Mouse (Mus musculus): ENCODE results near the gene Hsp90aa1. TPM values are rescaled to one million over a fixed set of nuclear protein-coding genes. Genes with fewer than 3 reads are reported as not detected.
"Not testable (repeated sequence)": the region's sequence is repeated elsewhere in the genome, so short reads cannot be mapped to it uniquely, and the experiment has no call there.

The Hsp90aa1 gene
- total RNA-seq (2017): 735 to 877 TPM (median 802 TPM) in 3 replicates

- no peak for ATAC-seq (replicated peaks; ENCODE audit: insufficient number of reproducible peaks, low FRiP score, low TSS enrichment, poor library complexity, severe bottlenecking)
Measured at GRCm38 (mm10) chr12:110702556-110702955, at the start of gene Hsp90aa1. TSS of gene Hsp90aa1 (minus strand) at chr12:110702728.

DNA sequence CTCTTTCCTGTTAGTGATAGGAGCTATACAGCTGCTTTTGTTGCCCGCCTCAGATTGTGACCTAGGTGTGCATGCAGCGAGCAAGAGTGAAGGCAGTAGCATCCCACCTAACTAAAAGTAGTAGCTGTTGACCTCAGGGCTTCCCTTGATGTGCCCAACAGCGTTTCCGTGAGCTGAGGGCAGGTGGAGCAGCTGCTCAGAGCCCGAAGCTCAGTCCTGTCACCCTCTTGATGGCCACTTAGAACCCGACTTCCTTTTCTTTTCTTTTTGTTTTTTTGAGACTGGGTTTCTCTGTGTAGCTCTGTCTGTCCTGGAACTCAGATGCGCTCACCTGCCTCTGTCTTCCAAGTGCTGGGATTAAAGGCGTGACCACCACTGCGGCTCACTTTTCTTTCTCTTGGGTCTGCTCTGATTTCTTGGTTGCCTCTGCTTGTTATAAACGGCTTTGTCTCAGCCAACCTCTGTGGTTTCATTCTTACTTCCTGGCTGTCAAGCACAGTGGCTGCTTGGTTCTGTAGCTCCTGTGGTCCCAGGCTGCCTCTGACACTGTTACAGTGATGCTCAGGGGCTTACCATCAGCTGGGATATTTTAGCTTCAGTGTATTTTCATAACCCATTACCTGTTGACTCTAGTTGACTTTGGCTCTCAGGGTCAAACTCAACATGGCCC, 48.4 kb upstream of the Hsp90aa1 start:
- peak; percentile 35 for ATAC-seq (replicated peaks; ENCODE audit: insufficient number of reproducible peaks, low FRiP score, low TSS enrichment, poor library complexity, severe bottlenecking)

GRCm38 (mm10) chr12:110738158-110738921, 35.8 kb upstream of the Hsp90aa1 start:
- ATAC-seq (replicated peaks; ENCODE audit: insufficient number of reproducible peaks, low FRiP score, low TSS enrichment, poor library complexity, severe bottlenecking): no peak; the same call in 1 of the 2 replicates

DNA sequence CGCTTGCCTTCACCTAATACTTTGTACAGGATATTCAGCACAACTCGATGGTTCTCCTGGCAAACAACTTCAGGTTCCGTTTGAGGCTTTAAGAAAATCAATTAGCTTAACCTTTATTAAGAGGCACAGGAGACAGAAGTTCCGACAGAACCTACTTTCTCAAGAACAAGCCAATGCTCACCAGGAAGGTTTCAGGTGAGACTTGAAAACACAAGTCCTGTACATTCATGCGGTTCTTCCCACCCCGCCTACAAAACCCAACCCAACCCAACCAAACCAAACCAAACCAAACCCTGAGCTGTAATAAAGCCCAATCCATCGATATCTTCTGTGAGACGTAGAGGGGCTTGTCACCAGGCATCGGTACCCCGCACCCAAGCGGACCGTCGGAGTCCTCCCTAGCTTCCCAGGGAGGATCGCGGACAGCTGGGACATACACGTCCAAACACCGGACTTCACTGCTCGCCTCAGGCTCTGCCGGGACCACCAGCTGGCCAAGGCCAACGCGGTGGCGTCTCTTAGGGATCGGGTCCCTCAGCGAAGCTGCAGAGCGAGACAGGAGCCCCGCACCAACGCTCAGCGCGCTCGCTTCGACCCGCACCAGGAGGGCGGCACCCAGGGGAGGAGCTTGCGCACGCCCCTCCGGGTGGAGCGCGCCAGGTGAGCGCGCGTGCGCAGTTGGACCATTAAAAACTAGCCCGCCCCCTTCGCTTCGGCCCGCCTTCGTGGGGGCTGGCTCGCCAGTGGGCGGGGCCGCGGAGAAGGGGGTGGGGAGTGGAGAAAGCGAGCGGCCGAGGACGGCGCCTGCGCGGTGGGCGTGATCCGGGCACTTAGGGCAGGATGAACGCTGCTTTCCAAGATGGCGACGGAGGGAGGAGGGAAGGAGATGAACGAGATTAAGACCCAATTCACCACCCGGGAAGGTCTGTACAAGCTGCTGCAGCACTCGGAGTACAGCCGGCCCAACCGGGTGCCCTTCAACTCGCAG, 34.9 kb upstream of the Hsp90aa1 start, which contains the start of gene Wdr20:
TSS of gene Wdr20 (plus strand) at position 775 of the 988 bp plus-strand sequence.
- ATAC-seq (replicated peaks; ENCODE audit: insufficient number of reproducible peaks, low FRiP score, low TSS enrichment, poor library complexity, severe bottlenecking): peak; percentile 94

DNA sequence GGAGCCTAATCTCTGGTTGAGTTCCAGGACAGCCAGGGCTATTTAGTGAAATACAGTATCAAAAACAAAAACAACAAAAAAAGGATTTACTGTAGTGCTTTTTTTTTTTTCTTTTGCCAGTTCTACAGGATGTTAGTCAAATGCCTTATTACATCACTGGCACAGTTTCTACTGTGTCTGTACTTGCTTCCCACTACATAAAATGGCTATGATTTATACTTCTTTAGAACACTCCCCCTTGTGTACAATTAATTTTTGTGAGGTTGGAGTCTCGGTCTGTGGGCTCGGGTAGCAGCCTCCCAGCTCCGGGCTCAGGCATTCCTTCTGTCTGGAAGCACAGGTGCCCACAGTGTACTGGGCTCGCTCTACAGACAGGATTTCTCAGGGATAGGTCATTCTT, 34.1 kb upstream of the Hsp90aa1 start:
- ATAC-seq (replicated peaks; ENCODE audit: insufficient number of reproducible peaks, low FRiP score, low TSS enrichment, poor library complexity, severe bottlenecking): no peak

DNA sequence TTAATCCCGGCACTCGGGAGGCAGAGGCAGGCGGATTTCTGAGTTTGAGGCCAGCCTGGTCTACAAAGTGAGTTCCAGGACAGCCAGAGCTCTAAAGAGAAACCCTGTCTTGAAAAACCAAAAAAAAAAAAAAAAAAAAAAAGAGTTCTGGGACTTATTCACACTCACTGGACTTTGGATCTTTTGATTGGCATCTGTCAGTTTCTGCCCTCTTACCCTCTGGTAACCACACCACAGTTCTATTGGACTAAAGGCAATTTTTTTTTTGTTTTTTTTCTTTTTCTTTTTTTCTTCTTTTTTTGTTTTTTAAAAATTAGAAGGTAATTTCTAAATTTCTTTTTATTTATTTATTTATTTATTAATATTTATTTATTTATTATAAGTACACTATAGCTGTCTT, 30.7 kb upstream of the Hsp90aa1 start:
- not testable (repeated sequence) for ATAC-seq (replicated peaks; ENCODE audit: insufficient number of reproducible peaks, low FRiP score, low TSS enrichment, poor library complexity, severe bottlenecking)

- ATAC-seq (replicated peaks; ENCODE audit: insufficient number of reproducible peaks, low FRiP score, low TSS enrichment, poor library complexity, severe bottlenecking): no peak
Measured at GRCm38 (mm10) chr12:110726428-110726827, 23.9 kb upstream of the Hsp90aa1 start.

- no peak for ATAC-seq (replicated peaks; ENCODE audit: insufficient number of reproducible peaks, low FRiP score, low TSS enrichment, poor library complexity, severe bottlenecking)
Measured at GRCm38 (mm10) chr12:110725489-110725888, 23.0 kb upstream of the Hsp90aa1 start.

- ATAC-seq (replicated peaks; ENCODE audit: insufficient number of reproducible peaks, low FRiP score, low TSS enrichment, poor library complexity, severe bottlenecking): no peak
Measured at GRCm38 (mm10) chr12:110725051-110725450, 22.5 kb upstream of the Hsp90aa1 start.

DNA sequence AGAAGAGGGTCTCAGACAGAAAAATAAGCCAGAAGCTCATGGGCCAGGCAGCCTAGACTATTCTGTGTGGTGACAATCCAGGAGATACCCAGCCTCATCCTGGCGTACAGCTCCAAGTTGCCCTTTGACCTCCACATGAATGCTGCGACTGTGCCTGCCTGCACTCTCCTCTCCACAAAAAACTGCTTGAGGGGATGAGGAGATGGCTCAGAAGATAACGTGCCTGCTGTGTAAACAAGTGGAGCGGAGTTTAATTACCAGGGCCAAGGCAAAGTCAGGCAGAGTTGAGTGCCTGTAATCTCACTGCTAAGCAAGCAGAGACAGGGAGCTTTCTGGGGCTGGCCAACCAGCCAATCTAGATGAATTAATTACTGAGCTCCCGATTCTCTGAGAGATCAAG, 13.5 kb upstream of the Hsp90aa1 start:
- no peak for ATAC-seq (replicated peaks; ENCODE audit: insufficient number of reproducible peaks, low FRiP score, low TSS enrichment, poor library complexity, severe bottlenecking)

GRCm38 (mm10) chr12:110714215-110714614, 11.7 kb upstream of the Hsp90aa1 start:
- no peak for ATAC-seq (replicated peaks; ENCODE audit: insufficient number of reproducible peaks, low FRiP score, low TSS enrichment, poor library complexity, severe bottlenecking)

DNA sequence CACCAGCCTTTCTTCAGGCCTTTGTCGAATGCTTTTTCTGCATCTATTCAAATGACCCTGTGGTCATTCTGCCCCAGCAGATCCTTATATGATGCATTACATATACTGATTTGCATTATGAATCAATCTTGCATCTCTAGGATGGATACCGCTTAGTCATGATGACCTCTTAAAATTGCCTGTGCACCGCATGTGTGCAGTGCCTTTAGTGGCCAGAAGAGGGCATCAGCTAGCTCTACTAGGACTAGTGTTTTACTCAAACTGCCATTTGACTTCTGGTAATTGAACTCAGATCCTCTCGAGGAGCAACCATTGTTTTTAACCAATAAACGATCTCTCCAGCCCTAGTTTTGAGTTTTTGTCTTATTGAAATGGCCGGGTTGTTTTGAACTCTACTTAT, 11.3 kb upstream of the Hsp90aa1 start:
- no peak; the same call in 1 of the 2 replicates for ATAC-seq (replicated peaks; ENCODE audit: insufficient number of reproducible peaks, low FRiP score, low TSS enrichment, poor library complexity, severe bottlenecking)

- ATAC-seq (replicated peaks; ENCODE audit: insufficient number of reproducible peaks, low FRiP score, low TSS enrichment, poor library complexity, severe bottlenecking): no peak
Measured at GRCm38 (mm10) chr12:110711270-110711669, 8.7 kb upstream of the Hsp90aa1 start.

GRCm38 (mm10) chr12:110707451-110707850, 4.9 kb upstream of the Hsp90aa1 start:
- no peak for ATAC-seq (replicated peaks; ENCODE audit: insufficient number of reproducible peaks, low FRiP score, low TSS enrichment, poor library complexity, severe bottlenecking)

DNA sequence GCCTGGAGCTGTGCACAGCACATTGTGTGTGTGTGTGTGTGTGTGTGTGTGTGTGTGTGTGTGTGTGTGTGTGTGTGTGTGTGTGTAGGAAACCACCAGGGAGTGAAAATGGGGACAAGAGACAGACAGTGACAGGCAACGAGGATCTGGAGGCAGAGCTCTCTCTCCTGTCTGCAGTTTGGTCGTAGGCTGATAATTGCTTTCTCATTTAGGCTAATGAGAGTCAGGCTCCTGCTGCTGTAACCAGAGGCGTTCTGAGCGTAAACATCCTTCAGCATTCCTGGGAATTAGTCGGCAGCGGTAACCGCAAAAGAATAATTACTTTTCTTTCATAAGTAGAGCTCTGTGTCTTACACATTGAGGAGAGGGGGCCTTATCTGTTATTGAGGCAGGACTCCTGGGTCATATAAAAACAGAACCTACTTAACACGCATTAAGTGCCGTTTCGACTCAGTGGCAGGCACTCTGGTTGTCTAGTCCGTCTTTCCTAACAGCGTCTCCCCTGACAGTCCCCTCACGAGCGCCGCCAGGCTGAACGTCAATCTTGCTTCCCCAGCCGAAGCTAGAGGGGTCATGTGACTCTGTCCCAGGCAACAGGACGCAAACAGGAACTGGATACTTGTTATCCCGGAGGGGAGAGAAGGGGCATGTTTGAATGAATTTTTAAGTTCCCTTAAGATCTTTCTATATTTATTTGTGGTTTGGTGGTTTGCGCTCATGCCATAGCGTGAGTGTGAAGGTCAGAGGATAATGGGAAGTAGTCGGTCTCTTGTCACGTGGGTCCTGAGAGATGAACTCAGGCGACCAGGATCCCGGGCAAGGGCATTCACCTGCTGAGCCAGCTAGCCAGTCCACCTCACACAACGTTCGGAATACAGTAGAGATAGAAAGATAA, 4.1 kb upstream of the Hsp90aa1 start:
- ATAC-seq (replicated peaks; ENCODE audit: insufficient number of reproducible peaks, low FRiP score, low TSS enrichment, poor library complexity, severe bottlenecking): peak; percentile 87

GRCm38 (mm10) chr12:110705419-110705818, 2.9 kb upstream of the Hsp90aa1 start:
- not testable (repeated sequence) for ATAC-seq (replicated peaks; ENCODE audit: insufficient number of reproducible peaks, low FRiP score, low TSS enrichment, poor library complexity, severe bottlenecking)

- no peak for ATAC-seq (replicated peaks; ENCODE audit: insufficient number of reproducible peaks, low FRiP score, low TSS enrichment, poor library complexity, severe bottlenecking)
Measured at GRCm38 (mm10) chr12:110703682-110704081, 1.2 kb upstream of the Hsp90aa1 start.

DNA sequence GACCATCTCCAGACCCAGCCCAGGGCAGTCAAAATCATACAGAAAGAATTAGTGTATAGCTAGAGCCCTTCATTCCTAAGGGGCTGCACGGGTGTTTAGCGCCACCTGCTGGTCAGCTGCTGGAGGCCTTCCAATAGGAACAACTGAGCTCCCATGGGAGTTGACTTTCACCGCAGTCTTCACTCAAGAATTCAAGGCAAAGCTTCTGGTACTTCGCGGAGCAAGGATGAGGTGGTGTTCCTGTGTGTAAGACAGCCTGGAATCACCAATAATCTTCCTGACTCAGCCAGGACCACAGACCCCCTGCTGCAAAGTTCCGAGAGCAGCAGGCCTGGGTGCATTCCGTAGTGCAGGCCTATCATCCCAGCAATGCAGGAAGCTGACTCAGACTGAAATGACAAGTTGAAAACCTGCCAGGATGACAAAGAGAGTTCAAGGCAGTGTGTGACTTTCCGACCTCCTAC, 512 bp upstream of the Hsp90aa1 start:
- ATAC-seq (replicated peaks; ENCODE audit: insufficient number of reproducible peaks, low FRiP score, low TSS enrichment, poor library complexity, severe bottlenecking): 0 out of 2 replicates have a peak, but pooled peaks have one; percentile 40

All from monocyte, adult 5-6 weeks (primary cell).